8 mouse cellular contexts compared by ENCODE assay signal in the genomic region with DNA sequence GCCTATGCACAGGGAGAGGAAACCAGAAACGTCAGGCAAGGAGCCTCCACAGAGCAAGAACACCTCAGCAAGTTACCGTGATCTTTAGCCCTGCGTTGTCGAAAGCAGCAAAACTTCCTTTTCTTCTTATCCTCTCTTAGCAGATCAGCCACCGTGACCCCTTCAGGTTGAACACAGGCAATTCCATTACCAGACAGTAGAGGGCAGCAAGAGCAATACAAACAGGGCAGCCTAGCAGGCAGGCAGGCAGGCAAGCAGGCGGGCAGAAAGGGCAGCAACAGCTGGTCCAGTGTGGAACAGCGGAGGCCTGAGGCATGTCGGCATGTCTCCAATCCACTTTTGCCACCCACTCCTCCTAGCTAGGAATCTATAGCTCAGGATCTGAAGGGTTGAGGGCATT.
DNase-seq lines count a peak whose midpoint lies in the region; ATAC-seq and TF ChIP-seq lines count a peak whose summit lies in the region.

No protein-coding gene starts in this region.

- H3K36me3 ChIP-seq in heart, postnatal 0 days (replicated peaks; ENCODE audit: control insufficient read depth, insufficient read depth, low read length): no peaks in the 10 kb centered on the region
- no peaks in the 10 kb centered on the region for H3K36me3 ChIP-seq in liver, postnatal 0 days (replicated peaks; ENCODE audit: insufficient read depth, low read length)
- H3K36me3 ChIP-seq in neural tube, embryonic 14.5 days (ENCODE audit: control insufficient read depth, insufficient read depth, low read length): no peaks in the 10 kb centered on the region
- no peaks in the 10 kb centered on the region for H3K36me3 ChIP-seq in testis, adult 2 months (ENCODE audit: control insufficient read depth, insufficient read depth, low read length)

- no peaks in the 10 kb centered on the region for H3K27me3 ChIP-seq in heart, postnatal 0 days (ENCODE audit: control insufficient read depth, insufficient read depth, low read length)
- H3K27me3 ChIP-seq in liver, postnatal 0 days (ENCODE audit: insufficient read depth, low read length): no peaks in the 10 kb centered on the region
- no peaks in the 10 kb centered on the region for H3K27me3 ChIP-seq in neural tube, embryonic 14.5 days (ENCODE audit: control insufficient read depth, insufficient read depth, low read length)
- no peaks in the 10 kb centered on the region for H3K27me3 ChIP-seq in testis, adult 2 months (ENCODE audit: control insufficient read depth, insufficient read depth, low read length)

- H3K4me1 ChIP-seq in heart, postnatal 0 days (ENCODE audit: control insufficient read depth, insufficient read depth): no peaks in the 10 kb centered on the region
- H3K4me1 ChIP-seq in liver, postnatal 0 days (ENCODE audit: insufficient read depth): no peaks in the 10 kb centered on the region
- no peaks in the 10 kb centered on the region for H3K4me1 ChIP-seq in neural tube, embryonic 14.5 days (ENCODE audit: control insufficient read depth, insufficient read depth, low read length)
- no peaks in the 10 kb centered on the region for H3K4me1 ChIP-seq in testis, adult 2 months (ENCODE audit: control insufficient read depth, insufficient read depth, low read length)

- no peak overlapping the region for H3K27ac ChIP-seq in heart, postnatal 0 days (ENCODE audit: low read depth)
- no peak overlapping the region for H3K27ac ChIP-seq in liver, postnatal 0 days (ENCODE audit: low read depth)
- H3K27ac ChIP-seq in neural tube, embryonic 14.5 days (ENCODE audit: low read depth, low read length): no peak overlapping the region
- H3K27ac ChIP-seq in testis, adult 2 months (ENCODE audit: control insufficient read depth, insufficient read depth, low read depth, low read length): no peak overlapping the region

- no peak for TF ChIP-seq POLR2A in testis, adult 2 months (IDR thresholded peaks at IDR 0.05; ENCODE audit: control insufficient read depth, low read depth, low read length)

- peak; percentile 85 for ATAC-seq in heart, postnatal 0 days (ENCODE audit: insufficient read depth, low read depth)
- peak; percentile 62; the same call in 1 of the 2 replicates for ATAC-seq in liver, postnatal 0 days
- peak; percentile 89 for ATAC-seq in neural tube, embryonic 14.5 days (ENCODE audit: low read depth)

- H3K4me2 ChIP-seq in heart, postnatal 0 days (ENCODE audit: low read depth, low read length): no peak overlapping the region
- H3K4me2 ChIP-seq in liver, postnatal 0 days (ENCODE audit: low read depth, low read length): no peak overlapping the region
- H3K4me2 ChIP-seq in neural tube, embryonic 14.5 days (ENCODE audit: low read depth, low read length): no peak overlapping the region

- no peak overlapping the region for H3K4me3 ChIP-seq in heart, postnatal 0 days (ENCODE audit: low read depth, low read length)
- H3K4me3 ChIP-seq in liver, postnatal 0 days (ENCODE audit: low read depth, low read length): no peak overlapping the region
- no peak overlapping the region for H3K4me3 ChIP-seq in neural tube, embryonic 14.5 days (ENCODE audit: low read depth, low read length)
- H3K4me3 ChIP-seq in testis, adult 2 months (ENCODE audit: control insufficient read depth, low read depth, low read length): no peak overlapping the region

- no peak for TF ChIP-seq EP300 in heart, postnatal 0 days (IDR thresholded peaks at IDR 0.05; ENCODE audit: low read depth)
- TF ChIP-seq EP300 in liver, postnatal 0 days (IDR thresholded peaks at IDR 0.05; ENCODE audit: low read depth): no peak

- no peaks in the 10 kb centered on the region for H3K9me3 ChIP-seq in heart, postnatal 0 days (replicated peaks; ENCODE audit: control insufficient read depth, low read length)
- H3K9me3 ChIP-seq in liver, postnatal 0 days (ENCODE audit: low read length): no peaks in the 10 kb centered on the region
- no peaks in the 10 kb centered on the region for H3K9me3 ChIP-seq in neural tube, embryonic 14.5 days (ENCODE audit: control insufficient read depth, low read length)

- H3K9ac ChIP-seq in heart, postnatal 0 days (replicated peaks; ENCODE audit: low read depth, low read length): no peak overlapping the region
- no peak overlapping the region for H3K9ac ChIP-seq in liver, postnatal 0 days (replicated peaks)
- no peak overlapping the region for H3K9ac ChIP-seq in neural tube, embryonic 14.5 days (replicated peaks; ENCODE audit: low read depth, low read length)

- peak; percentile 76 to 84 for DNase-seq in CD8-positive naive resting alpha-beta T cell, adult 2 months (ENCODE audit: low read depth in 2 of 2, low spot score in 2 of 2)
- DNase-seq in brain, embryonic 18.5 days (ENCODE audit: low read depth, low spot score): peak; percentile 51
- peak; percentile 13 for DNase-seq in fat pad, adult 2 months (ENCODE audit: extremely low read depth, low read depth, low spot score)
- DNase-seq in heart, postnatal 0 days (ENCODE audit: low spot score): peak; percentile 76
- DNase-seq in kidney, postnatal 36 days: peak; percentile 84 to 89
- DNase-seq in liver, postnatal 0 days: peak; percentile 85

- WGBS in heart, postnatal 0 days: 5% methylated on average over 8 of the region's 8 CpGs
- WGBS in liver, postnatal 0 days (ENCODE audit: insufficient replicate concordance): 7% methylated on average over 8 of the region's 8 CpGs
- 13% methylated on average over 8 of the region's 8 CpGs for WGBS in neural tube, embryonic 14.5 days

- peak; percentile 99 for TF ChIP-seq CTCF in heart, postnatal 0 days (IDR thresholded peaks at IDR 0.05; ENCODE audit: low read depth)
- peak; percentile 98 for TF ChIP-seq CTCF in liver, postnatal 0 days (IDR thresholded peaks at IDR 0.05; ENCODE audit: low read depth)
- TF ChIP-seq CTCF in testis, adult 2 months (IDR thresholded peaks at IDR 0.05; ENCODE audit: control insufficient read depth, insufficient read depth, insufficient replicate concordance, low read depth, low read length): peak; percentile 94

Comparison
In these comparisons a context has a peak if more than half of its experiments do, and no peak if none do; other contexts are left out.
1. DNase-seq: peak in every context shown above with its lines; median percentile 86 in kidney, postnatal 36 days; 85 in liver, postnatal 0 days; 80 in CD8-positive naive resting alpha-beta T cell, adult 2 months; 76 in heart, postnatal 0 days; 51 in brain, embryonic 18.5 days; 13 in fat pad, adult 2 months.